Comparison of ENCODE assay signal across 15 mouse cellular contexts in genomic region chr14:24234411-24234810, GRCm38 (mm10). TPM values are rescaled to one million over a fixed set of nuclear protein-coding genes. Genes with fewer than 3 reads are reported as not detected.
DNase-seq lines count a peak whose midpoint lies in the region; ATAC-seq and TF ChIP-seq lines count a peak whose summit lies in the region.
"Had no signal": no experiment of that assay in that cellular context is flagged by ENCODE, and none has a peak within 500 bp of the region (broad histone marks: within the 10 kb centered on the region; RNA-seq: fewer than 3 reads in every experiment).

No protein-coding gene starts in this region.

- CTCF ChIA-PET in Patski (lab: Charles Lee): interaction anchor here (1.2 to 1.5 kb wide), 2 partner anchors 11 to 38 kb away, joined by 3 to 5 read pairs; partner anchors contain the start of gene Dlg5

- ATAC-seq in Patski: no peak
- ATAC-seq: CD4-positive, CD25-positive, alpha-beta regulatory T cell, adult 4 months; midbrain, embryonic 13.5 days had no signal

- POLR2A ChIA-PET in Patski (lab: Charles Lee): interaction anchor here (3.0 kb wide), 1 partner anchor 11 kb away, joined by 16 read pairs; the partner anchor contains the start of gene Dlg5

- peak overlapping the region; percentile 69 for H3K27ac ChIP-seq in layer of hippocampus, adult 2 months
- H3K27ac ChIP-seq: hindbrain, embryonic 15.5 days; midbrain, embryonic 13.5 days had no signal

- no peak overlapping the region for H3K4me3 ChIP-seq in layer of hippocampus, adult 2 months
- H3K4me3 ChIP-seq: hindbrain, embryonic 15.5 days; midbrain, embryonic 13.5 days had no signal

- DNase-seq in layer of hippocampus, adult 2 months (ENCODE audit: low spot score in 2 of 2): no peak
- no peak for DNase-seq in layer of hippocampus, postnatal 25 days (ENCODE audit: extremely low spot score in 1 of 2, low spot score in 1 of 2)
- DNase-seq in Patski (ENCODE audit: low read depth, low spot score): peak; percentile 44
- DNase-seq in kidney, adult 11 months: peak; percentile 91
- DNase-seq in kidney, postnatal 4 days: peak; percentile 50 to 62
- DNase-seq in gastrocnemius, adult 18-20 months (ENCODE audit: low spot score): no peak
- no peak for DNase-seq in cerebellum, postnatal 4 days (ENCODE audit: low spot score in 2 of 2)
- DNase-seq: cerebellum, postnatal 36 days; thymus, adult 2 months had no signal

- H3K27me3 ChIP-seq in Patski: no peaks in the 10 kb centered on the region
- H3K27me3 ChIP-seq: hindbrain, embryonic 15.5 days; midbrain, embryonic 13.5 days had no signal

- no peak for TF ChIP-seq CTCF in layer of hippocampus, adult 2 months (conservative IDR thresholded peaks at IDR 0.05)
- no peak for TF ChIP-seq CTCF in Patski (IDR thresholded peaks at IDR 0.05)

- in situ Hi-C loops in Patski (cut with MboI; ENCODE audit: low pct_unique_long_range_greater_than_20kb): no loop called here

RNA-seq across cellular contexts. Expression of gene Dlg5, which starts 11.3 kb away (rescaled TPM):
- total RNA-seq in layer of hippocampus, adult 2 months (2021): 10 to 100 TPM; 62.7 to 64.0 TPM
- total RNA-seq in layer of hippocampus, postnatal 25 days (2021): 10 to 100 TPM; 52.0 to 54.3 TPM
- polyA plus RNA-seq in Patski (2021): 71.3 TPM
- 1 to 10 TPM; 5.5 to 6.7 TPM for total RNA-seq in gastrocnemius, adult 18-20 months (2021)
- total RNA-seq: neutrophil, adult 5-6 weeks had no signal

RNA-seq across cellular contexts. Expression of gene E330034G19Rik, which starts 58.6 kb away (rescaled TPM):
- total RNA-seq in layer of hippocampus, adult 2 months (2021): not detected
- total RNA-seq in layer of hippocampus, postnatal 25 days (2021): under 1 TPM in 1 of 2 experiments, not detected in 1; 0.63 TPM
- polyA plus RNA-seq in Patski (2021): not detected
- not detected for total RNA-seq in gastrocnemius, adult 18-20 months (2021)
- total RNA-seq: left cerebral cortex, postnatal 10 days; neutrophil, adult 5-6 weeks had no signal
- polyA plus RNA-seq: CD4-positive, CD25-positive, alpha-beta regulatory T cell, adult 4 months; hindbrain, embryonic 15.5 days; liver, embryonic 16.5 days; midbrain, embryonic 13.5 days; thymus, adult 2 months had no signal

Comparison
In these comparisons a context has a peak if more than half of its experiments do, and no peak if none do; other contexts are left out.
1. DNase-seq: peak in Patski (single experiment), kidney, adult 11 months (single experiment) and kidney, postnatal 4 days (2 of 2); none in layer of hippocampus, adult 2 months (0 of 2), layer of hippocampus, postnatal 25 days (0 of 2), gastrocnemius, adult 18-20 months (single experiment) and cerebellum, postnatal 4 days (0 of 2).
2. RNA of gene Dlg5, which starts 11.3 kb away (total RNA-seq): 62.7 to 64.0 TPM in layer of hippocampus, adult 2 months and 52.0 to 54.3 TPM in layer of hippocampus, postnatal 25 days; 5.5 to 6.7 TPM in gastrocnemius, adult 18-20 months; every median in the first group is over 4 times any median in the second.